Mouse (Mus musculus) bone marrow macrophage, adult 2 months (primary cell): ENCODE measurements around the gene Gm33543.

Source experiments
- CTCF ChIP-seq: IDR thresholded peaks from 2 replicates; pipeline ENCODE4 v1.5.1; 2012; ENCODE audit warnings: low read depth, mild to moderate bottlenecking, low read length, moderate library complexity
- POLR2A ChIP-seq: IDR thresholded peaks from 2 replicates; pipeline ENCODE4 v1.6.1; 2012; ENCODE audit warnings: mild to moderate bottlenecking, low read depth, low read length, borderline replicate concordance

GRCm38 (mm10) chr10:95778622-95779021 lies 64.1 kb downstream of the Gm33543 start:
- no peak for TF ChIP-seq CTCF
- no peak for TF ChIP-seq POLR2A
